Mouse (Mus musculus): ENCODE data around the gene Wdfy3.
A peak's percentile ranks its signal among the peaks of the same experiment; 100 is the strongest.

Gene Wdfy3

GRCm38 (mm10) chr5:102055130-102055641, 14.5 kb downstream of the Wdfy3 start:
- peak; percentile 78 for DNase-seq (ENCODE audit: low read depth, low spot score)

- peak; percentile 50 for DNase-seq (ENCODE audit: low read depth, low spot score)
Observed at GRCm38 (mm10) chr5:102054511-102055093, 15.1 kb downstream of the Wdfy3 start.

GRCm38 (mm10) chr5:102052906-102053305, 16.8 kb downstream of the Wdfy3 start:
- DNase-seq (ENCODE audit: low read depth, low spot score): no peak

GRCm38 (mm10) chr5:102052465-102052864, 17.3 kb downstream of the Wdfy3 start:
- DNase-seq (ENCODE audit: low read depth, low spot score): no peak

GRCm38 (mm10) chr5:102050677-102051076, 19.0 kb downstream of the Wdfy3 start:
- DNase-seq (ENCODE audit: low read depth, low spot score): no peak

- no peak for DNase-seq (ENCODE audit: low read depth, low spot score)
Observed at GRCm38 (mm10) chr5:102048416-102048815, 21.3 kb downstream of the Wdfy3 start.

GRCm38 (mm10) chr5:102046617-102047116, 23.1 kb downstream of the Wdfy3 start:
- DNase-seq (ENCODE audit: low read depth, low spot score): peak; percentile 40

- no peak for DNase-seq (ENCODE audit: low read depth, low spot score)
Observed at GRCm38 (mm10) chr5:102045636-102046616, 23.8 kb downstream of the Wdfy3 start.

GRCm38 (mm10) chr5:102045177-102045576, 24.5 kb downstream of the Wdfy3 start:
- peak; percentile 32 for DNase-seq (ENCODE audit: low read depth, low spot score)

GRCm38 (mm10) chr5:102033281-102033680, 36.4 kb downstream of the Wdfy3 start:
- DNase-seq (ENCODE audit: low read depth, low spot score): no peak

GRCm38 (mm10) chr5:102032594-102033240, 37.0 kb downstream of the Wdfy3 start:
- DNase-seq (ENCODE audit: low read depth, low spot score): peak; percentile 83

- no peak for DNase-seq (ENCODE audit: low read depth, low spot score)
Observed at GRCm38 (mm10) chr5:102032191-102032590, 37.5 kb downstream of the Wdfy3 start.

GRCm38 (mm10) chr5:102023376-102023775, 46.3 kb downstream of the Wdfy3 start:
- DNase-seq (ENCODE audit: low read depth, low spot score): no peak

GRCm38 (mm10) chr5:102022018-102022898, 47.5 kb downstream of the Wdfy3 start:
- no peak for DNase-seq (ENCODE audit: low read depth, low spot score)

- peak; percentile 64 for DNase-seq (ENCODE audit: low read depth, low spot score)
Observed at GRCm38 (mm10) chr5:102014235-102014634, 55.5 kb downstream of the Wdfy3 start.

GRCm38 (mm10) chr5:102013781-102014180, 55.9 kb downstream of the Wdfy3 start:
- no peak for DNase-seq (ENCODE audit: low read depth, low spot score)

- DNase-seq (ENCODE audit: low read depth, low spot score): no peak
Observed at GRCm38 (mm10) chr5:102010961-102011360, 58.8 kb downstream of the Wdfy3 start.

GRCm38 (mm10) chr5:102009606-102010005, 60.1 kb downstream of the Wdfy3 start:
- no peak for DNase-seq (ENCODE audit: low read depth, low spot score)

- no peak for DNase-seq (ENCODE audit: low read depth, low spot score)
Observed at GRCm38 (mm10) chr5:102008712-102009111, 61.0 kb downstream of the Wdfy3 start.

GRCm38 (mm10) chr5:102006218-102006941, 63.3 kb downstream of the Wdfy3 start:
- DNase-seq (ENCODE audit: low read depth, low spot score): peak; percentile 90
